Mouse (Mus musculus): ENCODE results near the gene Mllt10.
A peak's percentile ranks its signal among the peaks of the same experiment; 100 is the strongest.

Gene Mllt10

DNA sequence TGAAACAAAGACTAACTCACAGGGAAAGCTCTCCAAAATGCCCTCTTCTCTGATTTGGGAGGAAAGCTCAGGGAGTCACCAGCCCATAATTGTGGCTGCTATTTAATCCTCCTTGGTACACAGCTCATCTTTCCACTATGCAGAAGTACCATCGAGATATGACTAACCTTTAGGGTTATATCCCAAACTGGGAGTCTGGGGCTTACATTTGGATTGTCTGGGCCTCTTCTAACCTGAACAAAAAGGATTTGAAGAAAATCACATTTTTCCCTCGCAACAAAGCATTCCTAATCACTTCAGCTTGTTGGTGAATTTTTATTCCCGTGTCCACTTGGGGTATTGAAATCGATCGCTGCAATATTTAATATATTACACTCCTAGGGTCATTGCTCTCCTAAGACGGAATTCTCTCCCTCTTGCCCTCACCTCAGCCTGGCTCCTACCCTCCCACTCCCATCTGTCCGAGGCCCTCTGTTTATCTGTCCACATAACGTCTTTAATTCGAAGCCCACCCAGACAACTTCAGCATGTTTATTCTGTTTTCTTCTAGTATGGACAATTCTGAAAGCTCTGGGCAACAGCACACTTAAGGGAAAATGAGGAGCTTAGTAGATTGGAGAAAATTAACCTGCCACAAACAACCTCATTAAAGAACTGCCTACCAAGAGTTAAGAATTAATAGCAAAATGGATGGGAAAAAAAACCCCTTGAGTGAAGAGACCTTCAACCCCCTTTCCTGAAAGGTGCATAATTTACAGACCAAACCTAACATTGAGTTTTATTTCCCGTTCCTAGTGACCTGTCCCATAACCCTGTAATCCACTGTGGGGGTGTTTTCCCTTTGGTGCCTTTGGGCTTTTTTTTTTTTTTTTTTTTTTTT, 20.4 kb upstream of the Mllt10 start:
- DNase-seq (ENCODE audit: low spot score in 2 of 2), result no peak

DNA sequence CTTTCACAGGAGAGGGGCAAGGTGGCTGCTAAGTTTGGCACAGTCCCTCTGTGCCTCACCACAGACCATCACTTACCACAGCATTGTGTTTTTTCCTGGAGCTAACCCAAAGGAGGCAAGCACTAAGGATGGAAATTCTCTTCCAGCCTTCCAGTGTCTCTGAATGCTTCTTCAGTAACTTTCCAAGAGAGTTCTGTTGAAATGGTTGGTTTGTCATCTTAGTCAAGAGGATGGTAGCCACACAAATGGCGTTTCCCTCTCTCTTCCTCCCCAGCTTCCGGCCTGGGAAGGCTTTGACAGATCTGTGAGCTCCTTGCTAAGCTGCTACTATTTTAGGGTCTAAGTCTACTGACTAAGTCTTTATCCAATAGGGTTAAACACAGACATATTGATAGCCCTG, 17.5 kb upstream of the Mllt10 start, which contains the start of gene A930004D18Rik:
TSS of gene A930004D18Rik (minus strand) at position 247 of the 400 bp plus-strand sequence.
- DNase-seq (ENCODE audit: low spot score in 2 of 2), result no peak

DNA sequence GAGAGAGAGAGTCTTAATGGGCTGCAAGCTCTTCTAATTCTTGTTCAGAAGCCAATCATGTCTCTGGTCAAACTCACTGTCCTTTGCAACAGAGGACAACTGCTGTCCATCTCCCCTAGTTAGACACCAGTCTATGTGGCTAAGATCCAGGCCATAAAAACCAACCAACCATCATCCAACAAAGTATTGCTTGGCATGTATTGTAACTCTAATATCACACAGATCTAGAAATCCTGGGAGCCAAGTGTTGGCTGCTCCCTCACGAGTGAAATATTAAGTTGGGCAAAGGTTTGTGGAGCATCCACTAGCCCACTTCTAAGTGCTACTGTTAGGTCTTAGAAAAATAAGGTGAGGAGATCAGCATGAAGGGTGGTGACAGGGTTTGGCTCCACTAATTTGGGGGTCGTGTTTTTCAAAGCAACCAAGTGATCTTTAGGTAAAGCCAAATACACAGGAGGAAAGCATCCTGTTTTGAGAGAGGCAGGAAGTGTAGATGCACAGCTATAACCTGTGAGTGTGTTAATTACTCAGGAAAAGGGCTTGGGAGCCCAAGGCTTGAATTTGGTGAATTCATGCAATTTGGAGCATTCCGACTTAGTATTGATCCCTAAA, 16.8 kb upstream of the Mllt10 start:
- no peak for DNase-seq (ENCODE audit: low spot score in 2 of 2)

DNA sequence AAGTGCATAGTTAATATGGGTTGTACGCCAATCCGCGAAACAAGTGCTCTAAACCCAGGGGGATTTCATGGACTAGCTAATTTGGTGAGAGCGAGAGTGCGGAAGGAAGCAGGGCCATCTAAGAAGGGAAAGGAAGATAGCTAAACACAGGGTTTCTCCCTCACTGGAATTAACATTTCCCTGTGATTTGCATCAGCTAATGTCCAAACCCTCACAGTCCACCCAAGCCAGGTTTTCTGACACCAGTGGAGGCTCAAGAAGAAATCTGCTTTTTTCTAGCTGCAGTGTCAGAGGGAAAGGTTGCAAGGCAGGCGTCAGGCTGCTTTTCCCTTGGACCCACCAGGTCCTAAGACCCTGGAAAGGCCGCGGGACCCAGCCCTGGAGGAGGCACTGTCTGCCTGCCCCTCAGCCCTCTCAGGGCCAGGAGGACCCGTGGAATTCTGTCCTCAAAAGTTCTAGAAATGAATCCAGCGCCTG, 16.1 kb upstream of the Mllt10 start:
- DNase-seq (ENCODE audit: low spot score in 2 of 2), result no peak

DNA sequence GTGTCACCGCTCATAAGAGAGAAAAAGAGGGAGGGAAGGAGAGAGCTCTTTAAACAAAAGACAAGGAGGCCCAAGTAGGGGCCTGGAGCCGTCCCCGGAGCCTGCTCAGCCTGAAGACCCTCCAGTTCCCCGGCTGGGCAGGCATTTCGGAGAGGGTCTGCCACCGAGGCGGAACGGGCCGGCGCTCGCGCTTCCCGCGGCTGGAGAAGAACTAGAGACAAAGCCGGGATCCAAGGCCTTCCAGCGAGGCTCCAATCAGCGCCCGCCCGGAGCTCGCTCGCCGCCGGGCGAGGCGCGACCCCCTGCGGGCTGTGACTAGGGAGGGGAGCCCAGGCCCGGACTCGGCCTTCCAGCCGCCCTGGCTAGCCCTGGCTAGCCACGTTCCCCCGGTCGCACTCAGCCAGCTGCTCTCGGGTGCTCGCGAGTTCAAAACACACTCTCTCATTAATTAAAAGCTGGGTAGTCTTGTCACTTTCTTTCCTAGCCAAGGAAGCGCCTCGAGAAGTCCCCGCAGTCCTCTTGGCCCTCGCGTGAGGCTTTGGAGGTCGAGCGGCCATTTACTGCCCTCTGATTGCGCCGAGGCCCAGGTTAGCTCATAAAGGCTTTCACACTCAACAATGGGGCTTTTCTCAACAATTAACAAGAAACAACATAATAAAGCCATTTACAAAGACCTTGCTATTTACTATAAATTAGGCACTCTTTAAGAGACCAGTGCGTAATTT, 15.3 kb upstream of the Mllt10 start:
- DNase-seq (ENCODE audit: low spot score in 2 of 2), result no peak

DNA sequence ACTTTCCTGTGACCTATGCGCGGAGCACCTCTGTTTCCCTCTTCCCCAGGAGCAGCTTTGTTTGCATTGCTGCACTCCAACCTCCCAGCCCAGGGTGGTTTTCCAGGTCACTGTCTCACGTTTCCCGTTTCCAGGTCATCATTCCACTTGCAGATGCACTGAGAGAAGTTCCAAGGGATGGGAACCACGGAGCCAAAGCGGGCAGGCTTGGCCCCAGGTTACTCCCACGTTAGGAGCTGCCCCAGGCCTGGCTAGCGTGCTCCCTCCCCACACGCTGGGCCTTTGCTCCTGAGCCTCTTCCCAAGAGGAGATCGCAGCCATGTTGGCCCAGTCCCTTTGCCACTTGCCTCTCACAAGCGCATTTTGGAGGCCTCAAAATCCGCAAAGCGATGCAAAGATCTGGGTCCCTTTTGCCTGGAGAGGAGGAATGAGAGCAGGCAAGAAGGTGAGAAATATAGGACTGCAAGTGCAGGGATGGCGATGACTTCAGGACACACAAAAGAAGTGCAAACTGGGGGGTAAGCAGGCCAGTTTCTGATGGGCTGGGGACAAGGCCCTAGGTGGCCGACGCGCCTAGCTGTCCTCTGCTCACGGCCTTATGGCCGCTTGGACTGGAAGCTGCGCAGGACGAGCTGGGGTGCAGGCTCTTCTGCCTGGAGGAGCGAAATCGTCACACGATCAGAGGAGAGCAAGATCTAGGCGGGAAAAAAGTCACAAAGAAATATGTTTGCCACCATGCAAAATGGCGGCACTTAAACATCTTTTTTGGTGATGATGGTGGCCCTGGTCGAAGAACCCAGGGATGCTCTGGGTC, 14.5 kb upstream of the Mllt10 start:
- DNase-seq (ENCODE audit: low spot score in 2 of 2), result no peak

DNA sequence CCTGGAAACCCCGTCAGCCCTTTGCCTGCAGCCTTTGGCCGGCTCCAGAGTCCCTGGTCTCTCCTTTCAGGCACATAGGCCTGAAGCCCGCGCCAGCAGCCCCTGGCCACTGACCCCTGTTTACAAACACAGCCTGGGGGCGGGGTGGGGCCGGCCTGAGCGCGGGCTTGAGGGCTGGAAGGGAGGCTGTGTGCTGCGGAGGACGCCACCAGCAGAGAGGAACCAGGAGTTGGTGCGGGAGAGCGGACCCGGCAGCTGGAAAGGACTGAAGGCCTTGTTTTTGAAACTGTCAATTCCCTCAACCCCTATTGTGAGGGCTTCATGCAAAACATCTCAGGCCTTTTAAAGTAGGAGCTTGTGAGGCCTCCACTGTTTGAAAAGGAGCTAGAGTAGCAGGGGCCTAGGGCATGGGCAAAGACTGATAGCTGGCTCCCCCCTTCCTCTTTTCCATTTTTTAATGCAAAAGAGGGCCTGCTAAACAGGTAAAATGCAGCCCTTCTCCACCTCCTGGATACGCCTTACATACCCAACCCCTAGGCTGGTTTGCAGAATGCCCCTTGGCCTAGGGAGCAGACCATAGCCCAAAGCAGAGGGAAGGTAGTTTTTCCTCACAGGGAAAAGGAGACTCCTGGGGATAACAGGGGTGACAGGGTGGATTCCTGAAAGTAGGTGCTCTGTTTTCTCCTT, 13.7 kb upstream of the Mllt10 start:
- no peak for DNase-seq (ENCODE audit: low spot score in 2 of 2)

DNA sequence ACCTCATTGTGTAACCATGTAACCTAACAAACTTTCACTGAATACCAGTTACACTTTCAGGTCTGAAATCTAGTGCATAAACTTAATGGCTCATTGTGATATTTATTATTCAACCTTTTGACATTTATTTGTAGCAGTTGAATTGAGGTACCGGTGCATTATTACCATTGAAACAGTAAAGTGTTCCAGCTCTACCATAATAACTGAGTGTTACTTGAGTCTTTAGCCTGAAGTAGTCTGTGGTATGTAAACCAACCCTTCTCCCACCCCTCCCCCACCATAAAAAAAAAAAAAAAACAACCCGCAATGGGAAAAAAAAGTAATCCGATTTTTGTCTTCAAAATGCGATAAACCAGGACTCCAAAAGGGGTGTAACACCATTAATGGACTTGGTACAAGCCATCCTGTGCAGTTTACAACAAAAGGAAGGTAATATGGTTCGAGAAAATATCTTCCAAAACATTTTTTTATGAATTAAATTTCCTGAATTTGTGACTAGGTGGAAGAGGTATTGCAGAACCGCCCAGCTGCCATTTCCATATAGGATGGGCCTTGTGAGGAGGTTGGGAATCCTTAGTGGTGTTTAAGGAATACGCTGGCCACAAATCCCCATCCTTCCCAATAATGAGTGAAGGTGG, 9.8 kb upstream of the Mllt10 start:
- DNase-seq (ENCODE audit: low spot score in 2 of 2), result no peak

DNA sequence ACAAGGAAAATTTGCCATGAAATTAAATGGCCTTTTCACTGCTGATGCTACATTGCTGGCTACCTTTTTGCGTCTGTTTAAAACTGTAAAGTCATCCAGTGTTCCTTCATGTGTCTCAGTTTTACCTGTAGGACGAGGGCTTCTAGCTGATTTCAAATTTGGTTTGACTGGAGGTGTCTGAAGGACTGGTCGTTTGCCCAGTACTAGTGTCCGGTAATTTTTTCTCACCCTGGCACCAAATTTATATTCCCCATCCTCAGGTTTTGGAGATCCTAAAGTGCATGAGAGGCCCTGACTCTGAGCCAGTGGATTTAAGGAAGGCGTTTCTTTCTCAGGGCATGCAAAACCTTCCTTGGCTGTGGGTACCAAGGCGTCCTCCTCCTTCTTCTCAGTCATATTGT, 9.3 kb upstream of the Mllt10 start:
- DNase-seq (ENCODE audit: low spot score in 2 of 2), result no peak

DNA sequence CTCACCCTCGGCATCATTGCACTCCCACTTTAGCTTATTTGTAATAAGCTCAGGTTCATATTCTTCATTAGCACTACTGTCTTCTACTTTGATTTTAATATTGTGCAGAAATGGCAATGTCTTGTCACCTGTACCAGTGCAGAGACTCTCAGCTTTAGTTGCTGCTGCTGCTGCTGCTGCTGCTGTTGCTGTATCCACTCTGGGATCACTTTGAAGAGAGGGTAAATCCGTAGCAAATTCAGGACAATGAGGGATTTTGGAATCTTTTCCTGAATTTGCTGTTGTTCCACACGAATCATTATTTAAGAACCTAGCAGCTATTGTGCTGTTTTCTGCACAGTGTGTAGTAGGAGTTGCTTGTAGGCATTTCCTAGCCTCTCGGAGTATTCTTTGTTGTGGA, 8.9 kb upstream of the Mllt10 start:
- no peak for DNase-seq (ENCODE audit: low spot score in 2 of 2)

DNA sequence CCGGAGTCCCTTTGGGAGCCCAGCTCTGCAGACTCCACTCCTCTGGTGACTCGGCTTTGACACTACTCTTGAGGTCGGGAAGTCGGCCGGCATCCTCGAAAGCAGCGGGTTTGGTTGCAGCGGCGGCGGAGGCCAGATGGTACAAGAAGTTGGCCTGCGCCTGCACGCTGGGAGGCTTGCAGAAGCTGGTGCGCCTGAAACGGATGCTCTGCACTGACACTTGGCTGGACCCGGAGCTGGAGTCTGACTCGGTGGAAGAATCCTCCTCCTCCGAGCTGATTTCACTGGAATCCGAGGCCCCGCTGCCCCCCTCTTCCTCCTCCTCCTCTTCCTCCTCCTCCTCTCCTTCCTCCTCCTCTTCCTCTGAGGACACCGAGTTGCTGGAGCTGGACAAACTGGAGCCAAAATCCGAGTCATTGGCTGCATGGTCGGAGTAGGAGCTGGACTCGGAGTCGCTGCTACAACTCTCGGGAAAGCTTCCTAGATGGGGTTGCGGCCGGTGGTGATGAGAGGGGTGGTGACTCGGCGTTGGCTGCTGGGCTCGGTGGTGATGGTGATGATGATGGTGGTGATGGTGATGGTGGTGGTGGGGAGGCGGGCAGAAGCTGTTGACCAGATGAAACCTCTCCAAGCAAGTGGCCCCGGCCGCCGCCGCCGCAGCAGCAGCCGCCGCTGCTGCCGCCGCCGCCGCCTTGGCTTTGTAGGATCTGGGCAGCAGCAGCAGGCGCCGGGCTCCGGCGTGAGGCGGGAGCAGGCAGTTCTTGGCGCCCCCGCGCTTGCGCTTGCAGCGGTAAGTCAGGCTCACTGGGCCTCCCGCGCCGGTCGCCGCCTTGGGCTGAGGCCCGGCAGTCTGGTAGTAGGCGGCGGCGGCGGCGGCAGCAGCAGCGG, 8.0 kb upstream of the Mllt10 start:
- peak; percentile 45 to 59 for DNase-seq (ENCODE audit: low spot score in 2 of 2)

DNA sequence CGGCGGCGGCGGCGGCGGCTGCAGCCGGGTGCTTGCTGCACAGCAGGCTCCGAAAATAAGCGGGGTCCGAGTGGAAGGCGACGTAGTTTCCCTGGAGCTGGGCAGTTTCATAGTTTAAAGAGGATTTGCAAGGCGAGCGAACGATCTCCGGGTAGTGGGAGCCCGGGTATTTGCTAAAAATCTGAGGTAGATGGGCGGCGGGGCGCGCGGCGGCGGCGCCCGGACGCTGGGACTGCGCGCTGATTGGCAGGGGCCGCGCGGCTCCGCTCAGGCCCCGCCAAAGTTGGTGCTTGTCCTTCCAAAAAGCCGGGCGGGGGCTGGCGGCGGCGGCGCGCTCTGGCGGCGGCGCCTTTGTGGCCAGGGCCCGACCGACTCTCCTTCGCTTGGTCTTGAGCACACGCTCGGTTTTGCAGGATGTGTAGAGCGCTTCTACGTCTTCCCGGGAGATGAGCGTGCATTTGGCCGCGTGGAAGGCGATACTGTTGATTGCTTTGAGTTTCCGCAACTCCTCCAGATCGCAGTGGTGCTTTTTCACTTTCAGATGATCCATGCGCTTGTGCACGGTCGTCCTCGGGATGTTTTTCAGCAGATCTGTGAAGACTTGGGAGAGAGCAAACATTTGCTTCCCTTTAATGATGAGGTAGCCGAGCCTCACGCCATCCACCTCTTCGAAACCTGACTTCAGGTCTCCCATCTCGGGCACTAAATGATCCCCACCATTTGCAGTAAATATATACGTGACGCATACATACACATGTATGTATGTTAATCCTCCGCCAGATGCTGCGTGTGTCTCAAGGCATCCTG, 7.2 kb upstream of the Mllt10 start:
- DNase-seq (ENCODE audit: low spot score in 2 of 2), result peak in 1 of 2 experiments; percentile 31

DNA sequence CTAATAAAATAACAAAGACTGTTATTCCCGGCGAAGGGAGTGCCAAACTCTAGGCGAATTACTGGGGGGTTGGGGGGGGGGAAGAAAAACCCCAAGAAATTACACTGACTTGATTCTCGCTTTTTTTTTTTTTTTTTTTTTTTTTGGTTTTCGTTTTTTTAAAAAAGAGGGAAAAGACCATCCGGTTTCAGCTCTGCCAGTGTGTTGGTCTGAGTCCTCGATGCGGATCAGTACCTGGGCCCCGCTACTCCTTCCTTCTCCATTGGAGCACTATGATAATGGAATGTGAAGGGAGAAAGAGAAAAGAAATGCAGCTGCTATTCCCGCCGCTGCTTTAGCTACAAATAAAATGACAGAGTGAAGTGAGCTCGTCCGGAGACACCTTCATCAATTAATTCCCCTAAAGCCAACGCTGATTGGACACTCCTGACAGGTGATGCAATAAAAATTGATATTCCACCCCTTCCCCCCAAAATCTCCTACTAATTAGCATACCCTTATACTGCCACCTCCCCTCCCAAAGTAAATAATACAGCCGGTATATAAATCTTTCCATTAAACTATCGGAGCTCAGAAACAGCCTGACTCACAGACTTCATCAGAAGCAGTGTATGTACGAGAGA, 6.5 kb upstream of the Mllt10 start, which contains the start of gene Skida1:
TSS of gene Skida1 (minus strand) at position 599 of the 623 bp plus-strand sequence.
- DNase-seq (ENCODE audit: low spot score in 2 of 2), result no peak

DNA sequence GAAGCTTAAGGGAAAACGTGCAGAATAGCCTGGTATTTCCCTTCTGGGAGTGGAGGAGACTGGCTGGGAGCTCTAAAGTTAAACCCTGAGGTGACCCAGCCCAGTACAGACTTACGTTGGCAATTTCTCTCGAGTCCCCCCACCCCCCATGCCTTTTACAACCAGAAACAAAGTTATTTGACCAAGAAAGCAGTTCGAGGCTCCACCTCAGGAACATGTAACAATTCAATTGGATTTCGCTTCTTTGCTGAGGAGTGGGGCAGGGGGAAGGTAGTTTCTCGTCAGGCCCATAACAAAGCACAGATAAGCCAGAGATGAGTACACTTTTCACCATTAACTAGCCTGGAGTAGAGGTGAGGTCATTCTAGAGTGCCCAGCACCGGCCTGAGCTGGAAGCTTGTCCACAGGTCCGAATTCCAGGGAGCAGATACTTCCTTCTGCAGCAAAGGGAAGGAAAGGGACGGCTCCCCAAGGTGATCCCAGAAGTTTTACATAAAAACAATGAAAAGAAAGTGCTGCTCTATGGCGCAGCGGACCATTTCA, 5.7 kb upstream of the Mllt10 start:
- no peak for DNase-seq (ENCODE audit: low spot score in 2 of 2)

DNA sequence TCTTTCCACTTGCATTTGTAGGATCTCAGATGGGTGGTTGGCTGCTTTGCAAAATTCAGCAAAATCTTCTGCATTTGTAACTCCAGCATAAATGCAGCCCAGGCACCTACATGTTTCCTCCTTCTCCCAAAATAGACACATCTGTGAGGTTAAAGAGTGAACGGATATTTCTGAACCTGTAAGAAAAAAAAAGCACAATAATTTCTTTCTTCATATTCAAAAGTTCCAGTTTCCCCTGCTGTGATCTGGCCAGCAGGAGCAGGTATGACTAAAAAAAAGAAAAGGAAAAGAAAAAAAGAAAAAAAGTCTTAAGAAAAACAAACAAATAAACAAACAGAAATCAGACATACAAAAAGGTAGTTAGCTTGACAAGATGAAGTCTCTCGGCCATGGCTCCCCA, 5.0 kb upstream of the Mllt10 start:
- no peak for DNase-seq (ENCODE audit: low spot score in 2 of 2)

DNA sequence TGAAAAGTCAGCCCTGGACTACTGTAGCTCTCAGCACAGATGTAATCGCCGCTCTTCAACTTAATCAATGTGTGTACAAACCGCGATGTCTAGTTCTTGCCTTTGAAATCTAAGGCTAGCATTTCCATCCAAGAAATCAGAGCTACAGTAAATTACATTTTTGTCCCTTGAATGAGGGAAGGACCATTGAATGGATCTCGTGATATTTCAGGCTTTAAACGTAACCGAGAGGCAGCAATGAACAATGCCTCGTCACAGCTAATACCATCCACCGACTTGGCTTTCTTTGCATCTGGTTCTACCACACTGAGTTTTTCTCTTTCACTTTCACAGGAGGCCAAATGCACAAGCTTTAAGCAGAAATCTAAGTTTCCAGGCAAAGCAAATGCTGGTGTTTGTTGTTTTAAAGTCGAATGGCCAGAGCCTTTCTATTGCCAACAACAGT, 4.5 kb upstream of the Mllt10 start:
- no peak for DNase-seq (ENCODE audit: low spot score in 2 of 2)

DNA sequence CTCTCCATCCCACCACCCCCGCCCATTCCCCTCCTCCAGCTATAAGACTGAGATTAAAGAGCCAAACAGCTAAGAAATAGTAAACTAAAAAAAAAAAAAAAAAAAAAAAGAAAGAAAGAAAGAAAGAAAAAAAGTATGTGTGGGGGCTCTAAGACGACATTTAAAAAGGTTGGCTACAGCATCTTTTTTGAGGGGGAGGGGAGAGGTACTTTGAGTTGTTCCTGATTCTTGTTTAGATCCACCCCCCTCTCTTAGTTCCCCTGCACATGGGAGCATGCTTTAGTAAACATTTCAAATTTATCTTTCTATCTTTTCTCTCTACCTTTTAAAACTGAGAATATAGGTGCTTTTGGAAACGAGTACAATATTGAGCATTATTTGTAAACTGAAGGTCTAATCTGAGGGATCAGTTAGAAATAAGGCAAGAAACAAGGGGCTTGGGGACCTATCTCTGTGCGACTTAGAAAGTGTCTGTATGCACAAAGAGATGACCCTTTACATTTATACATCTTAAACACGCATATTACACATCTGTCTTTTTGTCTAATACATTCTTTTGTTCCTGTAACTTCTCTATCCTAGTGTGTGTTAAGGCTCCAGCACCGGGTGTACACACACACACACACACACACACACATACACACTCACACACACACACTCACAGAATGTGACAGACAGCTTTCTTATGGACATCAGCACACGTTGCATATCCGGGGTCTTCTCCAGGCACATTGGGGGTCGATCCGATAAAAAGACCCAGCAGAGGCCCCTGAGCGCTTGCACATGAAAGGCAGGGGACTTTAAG, 3.8 kb upstream of the Mllt10 start:
- DNase-seq (ENCODE audit: low spot score in 2 of 2), result no peak
